Mouse (Mus musculus) embryonic fibroblast, embryonic 13.5 days (primary cell): ENCODE results near the gene Rbck1. TPM values are rescaled to one million over a fixed set of nuclear protein-coding genes. Genes with fewer than 3 reads are reported as not detected.

Experiments
- H3K27ac ChIP-seq: 2 replicates; pipeline ENCODE4 v1.5.1; 2012; ENCODE audit warnings: low read length, control low read depth, inconsistent platforms; ENCODE audit not compliant: insufficient read depth
- H3K4me1 ChIP-seq: 2 replicates; pipeline ENCODE4 v1.6.1; 2011; ENCODE audit warnings: low read length; ENCODE audit not compliant: control insufficient read depth, insufficient read depth
- H3K4me3 ChIP-seq: 2 replicates; pipeline ENCODE4 v1.5.1; 2011; ENCODE audit warnings: mild to moderate bottlenecking, control low read depth, low read length; ENCODE audit not compliant: insufficient read depth
- CTCF ChIP-seq: IDR thresholded peaks from 2 replicates; pipeline ENCODE4 v1.5.1; 2011; ENCODE audit warnings: mild to moderate bottlenecking, control low read depth, low read length, moderate library complexity, borderline replicate concordance; ENCODE audit not compliant: insufficient read depth
- POLR2A ChIP-seq: IDR thresholded peaks from 2 replicates; pipeline ENCODE4 v1.6.1; 2011; ENCODE audit warnings: low read depth, mild to moderate bottlenecking, control low read depth, low read length, moderate library complexity
- polyA plus RNA-seq: library from polyadenylated mRNA; stranded (reverse); fragments of >200 nt; gene quantifications from 2 replicates; pipeline ENCODE4 v1.2.4, GENCODE M21; 2011; ENCODE audit warnings: low read depth; ENCODE audit not compliant: missing spikeins, insufficient read length

Gene Rbck1
- polyA plus RNA-seq, 1 experiment, result 79.2 TPM

DNA sequence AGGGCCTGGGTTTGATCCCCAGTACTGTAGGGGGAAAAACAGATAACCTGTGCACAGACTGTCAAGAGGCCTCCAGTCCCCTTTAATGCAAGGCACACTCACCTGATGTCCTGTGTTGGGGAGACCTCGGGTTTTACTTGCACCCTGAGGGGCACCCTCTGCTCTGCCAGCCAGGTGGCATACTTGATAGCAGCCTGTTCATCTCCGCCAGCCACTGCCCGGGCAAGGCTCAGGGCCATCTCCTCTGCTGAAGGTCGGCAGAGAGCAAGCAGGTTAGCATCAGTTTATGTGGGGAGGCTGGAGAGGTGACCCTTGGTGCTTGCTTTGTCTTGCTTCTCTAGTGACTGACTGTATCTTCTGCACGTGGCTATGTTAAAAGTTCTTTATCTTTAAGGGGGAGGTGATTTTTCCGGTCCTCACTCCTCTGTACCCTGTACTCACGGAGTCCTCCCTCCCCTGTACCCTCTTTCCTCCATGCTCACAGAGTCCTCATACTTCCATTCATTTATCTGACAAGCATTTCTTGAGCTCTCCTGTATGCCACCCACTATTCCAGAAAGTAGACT is 1.5 kb downstream of the Rbck1 start:
- no peak for TF ChIP-seq POLR2A
- no peak for TF ChIP-seq CTCF
- Histone ChIP-seq H3K27ac (no peak overlapping the region), H3K4me1 (peaks cover 1% of the 10 kb centered on the region; the same call in 1 of the 2 replicates), H3K4me3 (peak overlapping the region; percentile 92)

DNA sequence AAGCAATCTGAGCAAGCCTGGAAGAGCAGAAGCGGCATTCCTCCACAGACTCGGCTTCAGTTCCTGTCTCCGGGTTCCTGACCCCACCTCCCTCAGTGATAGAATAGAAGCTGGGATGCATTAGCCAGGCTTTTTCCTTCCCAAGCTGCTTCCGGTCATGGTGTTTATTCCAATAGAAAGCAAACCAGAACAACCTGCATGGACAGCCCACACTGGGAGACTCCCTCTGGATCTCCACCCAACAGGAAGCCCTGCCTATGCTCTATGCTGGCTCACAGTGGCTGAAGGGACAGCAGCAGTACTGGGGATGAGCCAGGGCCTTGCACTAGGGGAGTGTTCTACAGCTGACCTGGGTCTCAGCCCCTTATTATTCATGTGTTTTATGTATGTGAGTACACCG is 4.5 kb downstream of the Rbck1 start:
- no peak overlapping the region for H3K4me3 ChIP-seq
- H3K27ac ChIP-seq, result no peak overlapping the region
- H3K4me1 ChIP-seq, result no peaks in the 10 kb centered on the region
- TF ChIP-seq POLR2A, result no peak
- TF ChIP-seq CTCF, result no peak

DNA sequence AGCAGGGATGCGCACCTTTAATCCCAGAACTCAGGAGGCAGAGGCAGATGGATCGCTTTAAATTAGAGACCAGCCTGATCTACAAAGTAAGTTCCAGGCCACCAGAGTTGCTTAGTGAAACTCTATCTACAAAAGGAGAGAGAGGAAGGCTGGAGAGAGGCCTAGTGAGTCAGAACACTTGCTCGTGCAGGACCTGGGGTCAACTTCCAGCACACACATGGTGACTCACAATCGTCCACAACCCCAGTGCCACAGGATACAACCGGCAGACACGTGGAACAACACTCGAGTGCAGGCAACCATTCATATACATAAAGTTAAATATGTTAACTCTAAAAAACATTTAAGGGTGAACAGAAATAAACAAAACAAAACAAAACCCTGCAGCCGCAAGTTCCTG is 5.8 kb downstream of the Rbck1 start:
- TF ChIP-seq CTCF (no peak), POLR2A (no peak)
- Histone ChIP-seq H3K4me3 (no peak overlapping the region), H3K4me1 (no peaks in the 10 kb centered on the region), H3K27ac (no peak overlapping the region)

DNA sequence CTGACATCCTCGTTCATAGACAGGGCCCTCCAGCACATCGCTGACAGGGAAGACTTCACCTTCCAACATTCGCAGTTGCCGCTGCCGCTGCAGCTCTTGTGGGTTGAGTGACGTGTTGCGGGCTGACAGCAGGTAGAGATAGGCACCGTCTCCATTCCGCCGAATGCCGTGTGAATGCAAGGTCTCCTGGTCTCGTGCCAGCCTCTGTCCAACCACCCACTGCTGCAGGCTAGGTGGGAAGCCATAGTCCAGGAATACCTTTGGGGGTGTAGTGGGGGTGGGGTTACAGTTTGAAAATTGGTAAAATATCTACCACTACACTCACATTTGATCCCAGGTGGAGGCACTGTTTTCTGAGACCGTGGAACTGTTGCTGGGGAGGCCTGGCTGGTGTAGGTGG is 6.3 kb downstream of the Rbck1 start:
- no peak for TF ChIP-seq CTCF
- no peak for TF ChIP-seq POLR2A
- Histone ChIP-seq H3K4me1 (no peaks in the 10 kb centered on the region), H3K4me3 (no peak overlapping the region), H3K27ac (no peak overlapping the region)

DNA sequence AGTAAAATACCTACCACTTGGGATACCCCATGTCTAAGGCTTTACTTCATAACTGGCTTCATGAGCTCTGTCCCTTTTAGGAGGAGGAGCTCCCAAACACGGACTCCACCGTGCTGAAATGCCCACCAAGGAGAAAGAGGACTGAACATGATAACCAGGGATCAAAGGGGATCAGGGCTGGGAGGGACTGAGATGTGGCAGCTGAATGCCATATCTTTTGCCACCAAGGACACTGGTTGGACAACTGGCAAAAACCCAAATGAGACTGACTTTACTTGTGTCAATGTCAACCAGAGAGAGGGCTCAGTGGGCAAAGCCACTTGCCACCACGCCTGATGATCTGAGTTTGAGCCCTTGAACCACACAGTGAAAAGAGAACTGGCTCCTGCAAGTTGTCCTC is 7.6 kb downstream of the Rbck1 start:
- Histone ChIP-seq H3K27ac (no peak overlapping the region), H3K4me1 (no peaks in the 10 kb centered on the region), H3K4me3 (no peak overlapping the region)
- TF ChIP-seq CTCF (no peak), POLR2A (no peak)

DNA sequence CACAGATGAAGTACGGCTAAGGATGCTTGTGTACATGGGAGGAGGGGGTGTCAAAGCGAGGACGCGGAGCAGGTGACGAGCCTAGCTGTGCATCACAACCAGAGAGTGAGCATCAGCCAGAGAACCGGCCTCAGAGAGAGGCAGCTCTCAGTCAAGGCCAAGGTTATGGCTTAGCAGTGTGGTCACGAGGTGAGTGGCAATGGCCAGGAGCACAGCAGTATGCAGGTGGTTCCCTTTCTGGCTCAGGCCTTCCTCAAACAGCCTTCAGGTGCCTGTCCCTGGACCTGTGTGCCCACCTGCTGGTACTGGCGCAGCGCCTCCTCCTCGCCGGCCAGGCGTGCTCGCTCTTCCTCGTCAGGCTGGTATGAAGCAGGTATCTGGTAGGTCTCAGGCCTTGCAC is 8.5 kb downstream of the Rbck1 start:
- TF ChIP-seq CTCF, result no peak
- no peak for TF ChIP-seq POLR2A
- no peak overlapping the region for H3K27ac ChIP-seq
- no peaks in the 10 kb centered on the region for H3K4me1 ChIP-seq
- H3K4me3 ChIP-seq, result no peak overlapping the region

DNA sequence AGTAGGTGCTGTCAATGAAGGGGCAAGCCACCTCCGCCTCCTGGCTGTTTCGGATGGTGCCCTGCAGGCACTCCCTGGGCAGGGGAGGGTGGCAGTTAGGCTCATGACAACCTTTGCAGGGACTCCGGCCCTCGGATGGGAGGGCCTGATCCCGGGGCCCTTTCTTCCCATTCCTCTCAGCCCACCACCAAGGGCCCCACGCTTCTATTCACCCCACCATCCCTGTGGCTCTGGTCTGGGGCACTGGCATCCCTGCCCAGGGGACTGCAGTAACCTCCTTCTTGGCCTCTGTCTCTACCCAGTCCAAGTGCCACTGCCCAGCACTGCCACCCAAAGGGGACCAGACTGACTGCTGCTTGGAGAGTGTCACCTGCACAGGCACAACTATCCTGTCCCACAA is 10.3 kb downstream of the Rbck1 start:
- no peak for TF ChIP-seq POLR2A
- no peak for TF ChIP-seq CTCF
- Histone ChIP-seq H3K4me3 (no peak overlapping the region), H3K27ac (no peak overlapping the region), H3K4me1 (no peaks in the 10 kb centered on the region)

DNA sequence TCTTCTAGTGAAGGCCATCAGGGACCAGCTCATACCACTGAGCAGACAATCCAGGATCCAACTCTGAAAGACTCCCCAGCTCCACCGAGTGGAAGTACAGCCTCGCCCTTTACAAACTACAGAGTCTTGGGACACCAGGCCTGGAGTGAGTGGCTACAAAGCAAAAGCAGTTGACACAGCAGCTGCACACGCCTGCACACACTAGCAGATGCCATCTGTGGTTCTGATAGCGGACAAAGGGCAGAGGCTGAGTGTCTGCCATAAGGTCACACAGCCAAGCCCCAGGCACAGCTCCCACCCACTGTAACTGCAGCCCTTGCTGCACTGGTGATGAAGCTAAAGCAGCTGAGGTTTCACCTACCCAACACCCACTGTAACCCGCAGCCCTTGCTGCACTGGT is 10.9 kb downstream of the Rbck1 start:
- H3K27ac ChIP-seq, result no peak overlapping the region
- no peaks in the 10 kb centered on the region for H3K4me1 ChIP-seq
- no peak overlapping the region for H3K4me3 ChIP-seq
- no peak for TF ChIP-seq CTCF

DNA sequence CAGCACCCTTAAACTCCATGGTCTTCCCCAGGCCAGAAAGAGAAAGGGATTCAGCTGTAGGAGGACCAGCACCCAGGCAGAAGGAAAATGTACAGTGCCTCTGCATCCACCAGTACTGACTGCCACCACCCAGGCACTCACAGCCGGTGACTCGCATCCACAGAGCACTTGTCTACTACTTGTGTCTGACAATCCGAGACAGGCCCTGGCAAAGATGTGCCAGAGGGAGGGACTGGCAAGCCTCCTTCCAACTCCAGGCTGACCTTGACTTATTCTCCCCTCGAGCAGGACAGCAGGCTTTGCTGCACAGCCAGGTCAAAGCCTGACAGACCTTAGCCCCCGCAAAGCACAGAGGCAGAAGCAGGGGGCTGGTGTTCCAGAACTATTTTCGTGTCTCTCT is 15.4 kb downstream of the Rbck1 start:
- H3K27ac ChIP-seq, result 0 out of 2 replicates have a peak overlapping the region, but pooled peaks have one; percentile 30
- TF ChIP-seq CTCF, result no peak
- no peaks in the 10 kb centered on the region for H3K4me1 ChIP-seq
- H3K4me3 ChIP-seq, result no peak overlapping the region

DNA sequence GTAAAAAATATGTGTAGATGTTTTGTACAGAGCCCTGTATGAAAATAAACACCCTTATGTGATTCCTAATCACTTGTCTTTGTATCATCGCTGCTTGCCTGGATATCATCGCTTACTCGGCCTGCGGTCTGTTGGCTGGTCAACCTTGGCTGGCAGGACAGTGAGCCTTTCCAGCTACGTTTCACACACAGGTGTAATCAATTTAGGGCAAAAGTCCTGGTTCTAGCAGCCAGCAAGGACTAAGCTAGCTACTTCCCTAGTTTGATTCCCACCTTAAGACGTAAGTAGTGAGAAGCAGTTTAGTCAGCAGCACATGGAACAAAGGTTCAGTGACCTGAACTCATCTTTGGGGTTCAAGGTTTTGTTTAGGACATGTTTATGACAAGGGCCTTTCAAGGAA is 18.5 kb downstream of the Rbck1 start:
- Histone ChIP-seq H3K4me3 (no peak overlapping the region), H3K4me1 (no peaks in the 10 kb centered on the region), H3K27ac (no peak overlapping the region)
- TF ChIP-seq POLR2A (no peak), CTCF (no peak)

DNA sequence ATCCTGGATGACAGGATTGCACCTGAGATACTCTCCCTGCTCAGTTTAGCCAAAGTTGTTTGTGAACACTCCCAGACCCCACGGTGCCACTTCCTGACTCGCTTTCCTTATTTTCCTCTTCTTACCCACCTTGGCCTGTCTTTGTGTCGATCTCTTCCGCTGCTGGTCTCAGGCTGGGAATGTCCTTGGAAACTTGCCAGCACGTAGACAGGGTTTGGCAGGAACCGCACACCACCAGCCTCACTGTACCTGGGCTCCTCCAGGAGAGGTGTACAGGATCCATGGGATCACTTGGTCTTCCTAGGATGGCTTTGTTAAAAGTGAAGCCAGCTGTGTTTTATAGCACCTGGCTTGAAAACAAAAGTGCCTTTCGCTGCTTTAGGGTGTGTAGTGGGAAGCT is 19.5 kb downstream of the Rbck1 start:
- TF ChIP-seq POLR2A, result no peak
- no peak for TF ChIP-seq CTCF
- Histone ChIP-seq H3K27ac (no peak overlapping the region), H3K4me3 (no peak overlapping the region)

More for the DNA sequence above, 19.5 kb downstream of the Rbck1 start:
- H3K4me1 ChIP-seq, result no peaks in the 10 kb centered on the region
